Mouse (Mus musculus): Measurements from ENCODE around the gene Cct3. TPM values are rescaled to one million over a fixed set of nuclear protein-coding genes. Genes with fewer than 3 reads are reported as not detected.

The Cct3 gene
- polyA plus RNA-seq (2012), result 13.4 and 13.6 TPM in 2 replicates

- no peak for TF ChIP-seq GATA1 (IDR thresholded peaks at IDR 0.05; ENCODE audit: low read length)
Measured at GRCm38 (mm10) chr3:88296561-88297318, at the start of gene Cct3, which contains the start of gene Tsacc. TSS of gene Cct3 (plus strand) at chr3:88297116. TSS of gene Tsacc (minus strand) at chr3:88296999.

GRCm38 (mm10) chr3:88247666-88248065 lies 49.2 kb upstream of the Cct3 start:
- no peak for TF ChIP-seq GATA1 (IDR thresholded peaks at IDR 0.05; ENCODE audit: low read length)

DNA sequence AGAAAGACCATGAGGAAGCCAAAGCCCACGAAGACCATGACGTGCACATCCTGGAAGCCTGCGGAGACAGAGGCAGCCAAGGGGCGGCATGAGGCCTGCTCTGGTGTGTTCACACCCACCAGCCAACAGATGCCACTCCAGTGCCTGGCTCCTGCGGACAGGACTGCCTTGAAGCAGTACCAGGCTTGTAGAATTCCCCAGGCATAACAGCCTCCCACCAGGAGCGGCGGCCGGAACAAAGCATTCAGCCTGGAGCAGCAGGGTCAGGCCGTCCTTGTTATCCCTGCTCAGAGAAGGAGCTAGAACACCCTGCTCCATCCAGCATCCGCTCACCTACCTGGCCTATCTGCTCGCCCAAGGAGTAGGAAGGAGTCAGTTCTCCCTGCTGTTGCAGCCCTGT lies 48.5 kb upstream of the Cct3 start:
- TF ChIP-seq GATA1 (IDR thresholded peaks at IDR 0.05; ENCODE audit: low read length), result no peak

- TF ChIP-seq GATA1 (IDR thresholded peaks at IDR 0.05; ENCODE audit: low read length), result no peak
Measured at GRCm38 (mm10) chr3:88252739-88253138, 44.2 kb upstream of the Cct3 start.

DNA sequence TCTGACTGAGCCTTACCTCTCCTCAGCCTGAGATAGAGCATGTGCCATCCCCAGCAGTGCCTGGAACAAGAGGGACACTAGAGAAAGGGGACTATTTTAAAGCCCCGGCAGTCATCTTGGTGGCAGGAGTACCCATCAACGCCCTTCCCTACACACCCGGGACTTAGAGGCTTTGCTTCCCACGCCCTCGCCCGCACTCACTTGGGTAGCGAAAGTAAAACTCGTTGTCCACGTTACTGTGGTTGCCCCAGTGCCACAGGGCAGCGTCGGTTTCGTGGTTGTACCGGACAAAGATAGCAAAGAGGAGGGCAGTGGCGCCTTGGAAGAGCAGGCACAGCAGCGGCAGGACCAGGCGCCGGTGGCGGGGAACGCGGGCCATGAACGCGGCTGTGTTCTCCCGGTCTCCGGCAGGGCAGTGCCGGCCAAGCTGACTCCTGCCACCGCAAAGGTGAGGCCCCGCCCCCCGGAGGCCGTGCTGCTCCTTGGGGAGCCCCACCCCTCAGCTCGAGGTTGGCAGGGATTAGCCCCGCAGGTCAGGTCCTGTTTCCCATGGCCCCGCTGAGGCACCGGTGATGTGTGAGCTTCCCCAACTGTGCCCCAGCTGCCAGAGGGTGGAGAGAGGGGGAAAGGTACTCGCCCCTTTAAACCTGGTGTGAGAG lies 42.5 kb upstream of the Cct3 start, which contains the start of gene Rhbg:
TSS of gene Rhbg (minus strand) at position 442 of the 659 bp plus-strand sequence.
- no peak for TF ChIP-seq GATA1 (IDR thresholded peaks at IDR 0.05; ENCODE audit: low read length)

DNA sequence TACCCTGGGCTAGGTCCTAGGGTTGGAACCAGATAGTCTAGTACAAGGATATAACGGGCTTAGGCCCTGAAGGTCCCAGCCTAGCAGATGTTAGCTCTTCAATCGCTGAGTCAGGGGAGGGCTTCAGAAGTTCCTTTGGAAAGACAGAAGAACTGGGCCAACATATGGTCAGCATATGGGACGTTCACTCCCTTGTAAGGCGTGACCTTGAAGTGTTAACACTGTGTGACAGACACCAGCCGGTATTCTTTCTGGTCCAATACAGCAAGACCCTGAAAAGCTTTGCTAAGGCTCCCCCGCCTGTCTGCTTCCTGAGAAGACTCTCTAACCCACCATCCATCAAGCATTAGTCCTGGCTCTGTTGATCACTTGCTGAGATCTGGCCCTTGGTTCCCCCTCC lies 41.0 kb upstream of the Cct3 start:
- TF ChIP-seq GATA1 (IDR thresholded peaks at IDR 0.05; ENCODE audit: low read length), result no peak

GRCm38 (mm10) chr3:88256382-88256781 lies 40.5 kb upstream of the Cct3 start:
- TF ChIP-seq GATA1 (IDR thresholded peaks at IDR 0.05; ENCODE audit: low read length), result no peak

DNA sequence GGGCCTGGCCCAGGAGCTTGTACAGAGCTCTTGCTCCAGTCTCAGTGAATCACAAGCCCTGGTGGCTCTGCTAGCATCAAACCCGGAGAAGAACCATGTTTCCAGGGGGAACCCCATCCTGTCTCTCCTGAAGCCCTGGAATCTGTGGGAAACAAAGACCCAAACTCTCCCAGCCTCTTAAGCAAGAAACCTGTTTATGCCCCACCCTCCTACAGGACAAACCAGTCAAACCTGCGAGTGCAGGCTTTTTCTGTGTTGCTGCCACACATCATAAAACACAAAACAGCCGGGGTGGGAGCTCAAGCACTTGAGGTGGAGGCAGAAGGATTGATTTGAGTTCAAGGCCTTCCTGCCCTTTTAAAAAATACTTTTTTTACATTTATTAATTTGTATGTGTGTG lies 34.6 kb upstream of the Cct3 start:
- TF ChIP-seq GATA1 (IDR thresholded peaks at IDR 0.05; ENCODE audit: low read length), result no peak

GRCm38 (mm10) chr3:88268991-88269390 lies 27.9 kb upstream of the Cct3 start:
- no peak for TF ChIP-seq GATA1 (IDR thresholded peaks at IDR 0.05; ENCODE audit: low read length)

DNA sequence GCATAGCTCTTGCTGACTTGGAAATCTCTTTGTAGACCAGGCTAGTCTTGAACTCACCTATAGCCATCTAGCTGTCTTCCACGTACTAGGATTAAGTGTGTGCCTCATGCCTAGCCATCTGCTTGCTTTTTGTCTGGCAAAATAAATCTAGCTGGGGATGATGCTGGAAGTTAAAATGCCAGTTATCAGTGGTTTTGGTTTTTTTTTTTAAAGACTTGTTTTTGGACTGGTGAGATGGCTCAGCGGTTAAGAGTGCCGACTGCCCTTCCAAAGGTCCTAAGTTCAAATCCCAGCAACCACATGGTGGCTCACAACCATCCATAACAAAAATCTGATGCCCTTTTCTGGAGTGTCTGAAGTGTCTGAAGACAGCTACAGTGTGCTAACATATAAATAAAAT lies 25.1 kb upstream of the Cct3 start:
- no peak for TF ChIP-seq GATA1 (IDR thresholded peaks at IDR 0.05; ENCODE audit: low read length)

DNA sequence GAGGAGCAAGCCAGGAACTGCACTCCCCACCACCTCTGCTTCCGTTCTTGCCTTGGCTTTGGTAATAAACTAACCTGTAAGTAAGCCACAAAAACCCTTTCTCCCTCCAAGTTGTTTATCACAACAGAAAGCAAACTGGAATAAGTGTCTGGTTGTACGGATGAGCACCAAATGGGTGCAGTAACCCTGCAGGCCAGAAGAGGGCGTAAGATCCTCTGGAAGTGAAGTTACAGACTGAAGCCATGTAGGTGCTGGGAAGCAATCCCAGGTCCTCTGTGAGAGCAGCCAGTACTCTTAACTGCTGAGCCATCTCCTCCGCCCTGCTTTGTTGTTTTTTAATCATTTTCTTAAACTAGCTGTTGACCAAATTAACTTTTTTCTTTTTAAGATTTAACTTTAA lies 22.9 kb upstream of the Cct3 start:
- no peak for TF ChIP-seq GATA1 (IDR thresholded peaks at IDR 0.05; ENCODE audit: low read length)

DNA sequence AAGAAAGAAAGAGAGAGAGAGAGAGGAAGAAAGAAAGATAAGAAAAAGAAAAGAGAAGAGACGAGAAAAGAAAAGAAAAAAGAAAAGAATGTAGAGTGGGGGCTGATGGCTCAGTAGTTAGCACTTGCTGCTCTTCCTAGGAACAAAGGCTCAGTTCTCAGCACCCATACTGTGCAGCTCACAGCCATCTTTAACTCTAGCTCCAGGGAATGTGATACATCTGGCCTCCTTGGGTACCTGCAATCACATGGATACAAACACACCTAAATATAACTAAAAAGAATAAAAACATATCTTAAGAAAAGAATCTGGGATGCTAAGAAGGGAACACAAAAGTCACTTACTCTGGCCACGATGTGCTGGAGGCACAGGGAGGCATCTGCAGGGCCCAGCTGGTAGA lies 20.8 kb upstream of the Cct3 start:
- TF ChIP-seq GATA1 (IDR thresholded peaks at IDR 0.05; ENCODE audit: low read length), result no peak

- no peak for TF ChIP-seq GATA1 (IDR thresholded peaks at IDR 0.05; ENCODE audit: low read length)
Measured at GRCm38 (mm10) chr3:88276529-88277143, 20.3 kb upstream of the Cct3 start.

- no peak for TF ChIP-seq GATA1 (IDR thresholded peaks at IDR 0.05; ENCODE audit: low read length)
Measured at GRCm38 (mm10) chr3:88280035-88280434, 16.9 kb upstream of the Cct3 start.

DNA sequence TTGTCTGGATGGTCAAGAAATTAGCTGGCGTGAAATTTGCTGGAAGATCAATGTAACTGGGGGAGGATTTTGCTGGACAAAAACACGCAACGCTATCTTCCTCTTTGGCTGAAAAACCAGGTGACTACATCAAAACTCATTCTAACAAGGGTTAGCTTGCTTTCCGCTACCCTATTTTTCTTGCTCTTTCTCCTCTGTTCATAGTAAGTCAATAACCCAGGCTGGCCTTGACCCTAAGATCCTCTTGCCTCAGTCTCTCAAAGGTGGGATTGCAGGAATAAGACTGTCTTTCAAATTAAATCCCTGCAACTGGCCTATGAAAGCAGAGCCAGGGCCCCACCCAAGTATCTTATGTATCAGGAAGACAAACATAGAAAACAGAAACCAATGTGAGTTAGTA lies 9.8 kb upstream of the Cct3 start, which contains the start of gene Gm38392:
TSS of gene Gm38392 (minus strand) at position 101 of the 400 bp plus-strand sequence.
- no peak for TF ChIP-seq GATA1 (IDR thresholded peaks at IDR 0.05; ENCODE audit: low read length)

- no peak for TF ChIP-seq GATA1 (IDR thresholded peaks at IDR 0.05; ENCODE audit: low read length)
Measured at GRCm38 (mm10) chr3:88291970-88292369, 4.9 kb upstream of the Cct3 start.
